20 mouse cellular contexts compared by ENCODE assay signal in genomic region chr16:78877941-78878340, GRCm38 (mm10). TPM values are rescaled to one million over a fixed set of nuclear protein-coding genes. Genes with fewer than 3 reads are reported as not detected.
DNase-seq lines count a peak whose midpoint lies in the region; ATAC-seq and TF ChIP-seq lines count a peak whose summit lies in the region.
"Had no signal": no experiment of that assay in that cellular context is flagged by ENCODE, and none has a peak within 500 bp of the region (broad histone marks: within the 10 kb centered on the region; RNA-seq: fewer than 3 reads in every experiment).

No protein-coding gene starts in this region.

- H3K9me3 ChIP-seq in hindbrain, postnatal 0 days (ENCODE audit: low read length), result no peaks in the 10 kb centered on the region
- H3K9me3 ChIP-seq in hindbrain, embryonic 10.5 days, result no peaks in the 10 kb centered on the region
- no peaks in the 10 kb centered on the region for H3K9me3 ChIP-seq in midbrain, embryonic 10.5 days (replicated peaks)
- H3K9me3 ChIP-seq: embryonic facial prominence, embryonic 15.5 days; heart, embryonic 12.5 days; kidney, embryonic 15.5 days; midbrain, embryonic 12.5 days; stomach, embryonic 15.5 days had no signal

- DNase-seq in hindbrain, postnatal 0 days (ENCODE audit: low spot score), result peak; percentile 9
- DNase-seq in hindbrain, embryonic 10.5 days (ENCODE audit: low spot score), result no peak
- peak; percentile 14 for DNase-seq in NIH3T3 (ENCODE audit: low read depth)
- DNase-seq in embryo, embryonic 10.5 days (ENCODE audit: low spot score), result peak; percentile 10
- peak; percentile 0 for DNase-seq in telencephalon, adult 2 months (ENCODE audit: low read depth, low spot score)
- no peak for DNase-seq in midbrain, embryonic 10.5 days (ENCODE audit: low spot score)
- DNase-seq in adrenal gland, postnatal 36 days, result no peak
- DNase-seq: cerebellum, adult 9-11 months; gastrocnemius, adult 2 months; heart, postnatal 4 days; liver; lung, postnatal 10 days; right cerebral cortex, postnatal 4 days; thymus, postnatal 36 days had no signal

- TF ChIP-seq CTCF in hindbrain, postnatal 0 days (IDR thresholded peaks at IDR 0.05; ENCODE audit: low read depth), result no peak

- no peaks in the 10 kb centered on the region for H3K27me3 ChIP-seq in hindbrain, postnatal 0 days (ENCODE audit: insufficient read depth, low read length)
- no peaks in the 10 kb centered on the region for H3K27me3 ChIP-seq in hindbrain, embryonic 10.5 days (ENCODE audit: insufficient read depth, poor library complexity, severe bottlenecking)
- H3K27me3 ChIP-seq in midbrain, embryonic 10.5 days (ENCODE audit: low read depth, poor library complexity, severe bottlenecking), result no peaks in the 10 kb centered on the region
- H3K27me3 ChIP-seq: embryonic facial prominence, embryonic 15.5 days; heart, embryonic 12.5 days; kidney, embryonic 15.5 days; midbrain, embryonic 12.5 days; stomach, embryonic 15.5 days had no signal

- H3K9ac ChIP-seq in hindbrain, postnatal 0 days (replicated peaks; ENCODE audit: low read length), result no peak overlapping the region
- H3K9ac ChIP-seq: embryonic facial prominence, embryonic 15.5 days; heart, embryonic 12.5 days; kidney, embryonic 15.5 days; midbrain, embryonic 12.5 days; stomach, embryonic 15.5 days had no signal

- H3K27ac ChIP-seq in hindbrain, postnatal 0 days, result no peak overlapping the region
- no peak overlapping the region for H3K27ac ChIP-seq in hindbrain, embryonic 10.5 days
- H3K27ac ChIP-seq in midbrain, embryonic 10.5 days (replicated peaks), result no peak overlapping the region
- H3K27ac ChIP-seq: embryonic facial prominence, embryonic 15.5 days; gastrocnemius, adult 2 months; kidney, embryonic 15.5 days; midbrain, embryonic 12.5 days; stomach, embryonic 15.5 days had no signal

- no peak overlapping the region for H3K4me2 ChIP-seq in hindbrain, postnatal 0 days (ENCODE audit: low read depth, low read length)
- H3K4me2 ChIP-seq: embryonic facial prominence, embryonic 15.5 days; heart, embryonic 12.5 days; kidney, embryonic 15.5 days; midbrain, embryonic 12.5 days; stomach, embryonic 15.5 days had no signal

- no peaks in the 10 kb centered on the region for H3K36me3 ChIP-seq in hindbrain, postnatal 0 days (ENCODE audit: insufficient read depth, low read length)
- no peaks in the 10 kb centered on the region for H3K36me3 ChIP-seq in hindbrain, embryonic 10.5 days
- H3K36me3 ChIP-seq in midbrain, embryonic 10.5 days, result no peaks in the 10 kb centered on the region
- H3K36me3 ChIP-seq: embryonic facial prominence, embryonic 15.5 days; heart, embryonic 12.5 days; kidney, embryonic 15.5 days; midbrain, embryonic 12.5 days; stomach, embryonic 15.5 days had no signal

- no peaks in the 10 kb centered on the region for H3K4me1 ChIP-seq in hindbrain, postnatal 0 days (ENCODE audit: insufficient read depth, low read length)
- H3K4me1 ChIP-seq in hindbrain, embryonic 10.5 days (replicated peaks), result no peaks in the 10 kb centered on the region
- no peaks in the 10 kb centered on the region for H3K4me1 ChIP-seq in midbrain, embryonic 10.5 days
- H3K4me1 ChIP-seq: embryonic facial prominence, embryonic 15.5 days; heart, embryonic 12.5 days; kidney, embryonic 15.5 days; midbrain, embryonic 12.5 days; stomach, embryonic 15.5 days had no signal

- ATAC-seq in hindbrain, postnatal 0 days, result no peak
- ATAC-seq: forebrain, embryonic 14.5 days had no signal

- 88% methylated on average over 1 of the region's 1 CpGs for WGBS in hindbrain, postnatal 0 days
- WGBS in hindbrain, embryonic 10.5 days, result 78% methylated on average over 1 of the region's 1 CpGs
- WGBS in midbrain, embryonic 10.5 days, result 80% methylated on average over 1 of the region's 1 CpGs

- no peak overlapping the region for H3K4me3 ChIP-seq in hindbrain, postnatal 0 days (ENCODE audit: low read length)
- H3K4me3 ChIP-seq in hindbrain, embryonic 10.5 days, result no peak overlapping the region
- no peak overlapping the region for H3K4me3 ChIP-seq in midbrain, embryonic 10.5 days
- H3K4me3 ChIP-seq: embryonic facial prominence, embryonic 15.5 days; gastrocnemius, adult 2 months; heart, embryonic 12.5 days; kidney, embryonic 15.5 days; midbrain, embryonic 12.5 days; stomach, embryonic 15.5 days had no signal

RNA-seq across cellular contexts. Expression of gene Chodl, which starts 52.8 kb away (rescaled TPM):
- 14.9 and 15.6 TPM in 2 replicates for total RNA-seq in hindbrain, postnatal 0 days (2014; rRNA removed)
- 25.6 and 29.2 TPM in 2 replicates for polyA plus RNA-seq in hindbrain, postnatal 0 days (2015; fragmentation: Nextera tagmentation; extraction: Ambion mirVana)
- 0.90 and 2.0 TPM in 2 replicates for polyA plus RNA-seq in hindbrain, embryonic 10.5 days (2016; fragmentation: Nextera tagmentation; extraction: Ambion mirVana)
- polyA plus RNA-seq in midbrain, embryonic 10.5 days (2016; fragmentation: Nextera tagmentation; extraction: Ambion mirVana), result 0.72 and 1.5 TPM in 2 replicates
- under 1 TPM; 0.33 to 0.40 TPM for total RNA-seq in adrenal gland, postnatal 36 days (2021)
- polyA plus RNA-seq: heart, embryonic 12.5 days had no signal

Comparison
In these comparisons a context has a peak if more than half of its experiments do, and no peak if none do; other contexts are left out.
1. DNase-seq: peak in hindbrain, postnatal 0 days (single experiment), NIH3T3 (single experiment), embryo, embryonic 10.5 days (single experiment) and telencephalon, adult 2 months (single experiment); none in hindbrain, embryonic 10.5 days (single experiment), midbrain, embryonic 10.5 days (single experiment) and adrenal gland, postnatal 36 days (0 of 2).